Comparison of ENCODE assay signal across 8 mouse cellular contexts in the genomic region with DNA sequence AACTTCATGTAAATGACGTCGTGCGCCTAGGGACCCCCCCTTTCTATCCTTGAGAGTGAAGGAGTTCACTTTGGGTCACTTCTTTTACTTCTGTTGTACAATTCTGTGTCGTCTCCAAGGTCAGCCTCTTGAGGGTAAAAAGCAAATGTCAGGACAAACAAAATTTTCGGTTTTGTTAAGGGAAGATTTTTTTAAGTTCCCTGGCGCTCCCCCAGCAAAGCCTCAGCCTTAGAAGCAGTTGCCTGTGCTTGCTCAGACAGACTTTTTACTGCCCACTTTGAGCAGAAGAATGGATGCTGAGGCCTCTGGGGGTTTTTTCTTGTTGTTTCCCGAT. TPM values are rescaled to one million over a fixed set of nuclear protein-coding genes. Genes with fewer than 3 reads are reported as not detected.
DNase-seq lines count a peak whose midpoint lies in the region; ATAC-seq and TF ChIP-seq lines count a peak whose summit lies in the region.

No protein-coding gene starts in this region.

- no peak for TF ChIP-seq CTCF in gastrocnemius, adult 2 months (IDR thresholded peaks at IDR 0.05)
- no peak for TF ChIP-seq CTCF in MEL (IDR thresholded peaks at IDR 0.05 in 2 of 3, conservative IDR thresholded peaks at IDR 0.05 in 1 of 3; ENCODE audit: control insufficient read depth in 1 of 3, insufficient read depth in 1 of 3, low read depth in 2 of 3, low read length in 3 of 3, poor library complexity in 1 of 3, severe bottlenecking in 1 of 3)
- no peak for TF ChIP-seq CTCF in liver, postnatal 0 days (IDR thresholded peaks at IDR 0.05; ENCODE audit: low read depth)

- H3K4me3 ChIP-seq in gastrocnemius, adult 2 months, result peak overlapping the region; percentile 93
- peak overlapping the region; percentile 93 for H3K4me3 ChIP-seq in MEL (ENCODE audit: control insufficient read depth in 1 of 2, insufficient read depth in 1 of 2, low read depth in 2 of 2, low read length in 2 of 2)
- H3K4me3 ChIP-seq in liver, postnatal 0 days (ENCODE audit: low read depth, low read length), result peak overlapping the region; percentile 82

- H3K4me1 ChIP-seq in MEL (ENCODE audit: control insufficient read depth in 1 of 2, insufficient read depth in 2 of 2, low read length in 2 of 2), result peaks cover 3 to 18% of the 10 kb centered on the region in 2 experiments
- peaks cover 41% of the 10 kb centered on the region for H3K4me1 ChIP-seq in liver, postnatal 0 days (ENCODE audit: insufficient read depth)

- H3K9me3 ChIP-seq in MEL (replicated peaks; ENCODE audit: insufficient read depth, low read length), result no peaks in the 10 kb centered on the region
- no peaks in the 10 kb centered on the region for H3K9me3 ChIP-seq in liver, postnatal 0 days (ENCODE audit: low read length)

- no peak for ATAC-seq in liver, postnatal 0 days

- WGBS in liver, postnatal 0 days (ENCODE audit: insufficient replicate concordance), result 3% methylated on average over 7 of the region's 7 CpGs

- H3K9ac ChIP-seq in MEL (ENCODE audit: control insufficient read depth, low read depth, low read length, poor library complexity, severe bottlenecking), result peak overlapping the region; percentile 90
- peak overlapping the region; percentile 91 for H3K9ac ChIP-seq in liver, postnatal 0 days (replicated peaks)

- intact Hi-C loops in gastrocnemius, adult 2 months (cut with DNase I), result loop anchor here (2.0 kb wide), 2 partner anchors 47 to 73 kb away; no protein-coding TSS in a partner anchor
- intact Hi-C loops in heart, postnatal 10 days (cut with DNase I), result loop anchor here (2.0 to 5.0 kb wide), 2 partner anchors 55 to 74 kb away; no protein-coding TSS in a partner anchor
- intact Hi-C loops in left cerebral cortex, postnatal 4 days (cut with DNase I), result loop anchor here (5.0 kb wide), 2 partner anchors 59 to 74 kb away; no protein-coding TSS in a partner anchor

- H3K36me3 ChIP-seq in MEL (ENCODE audit: control insufficient read depth in 1 of 2, insufficient read depth in 2 of 2, low read length in 2 of 2), result peaks cover 0 to 11% of the 10 kb centered on the region in 2 experiments; a peak in 2 of 4 replicates
- no peaks in the 10 kb centered on the region for H3K36me3 ChIP-seq in liver, postnatal 0 days (replicated peaks; ENCODE audit: insufficient read depth, low read length)

- H3K27ac ChIP-seq in gastrocnemius, adult 2 months, result peak overlapping the region; percentile 97
- H3K27ac ChIP-seq in MEL (ENCODE audit: control insufficient read depth, low read depth, low read length), result peak overlapping the region; percentile 42; the same call in 1 of the 2 replicates
- peak overlapping the region; percentile 86 for H3K27ac ChIP-seq in liver, postnatal 0 days (ENCODE audit: low read depth)

- no peak for DNase-seq in gastrocnemius, adult 2 months
- no peak for DNase-seq in gastrocnemius, postnatal 10 days
- DNase-seq in MEL (ENCODE audit: low read depth, low spot score), result peak; percentile 71
- peak; percentile 56 to 68 for DNase-seq in heart, postnatal 10 days
- DNase-seq in liver, postnatal 0 days, result no peak
- DNase-seq in adrenal gland, adult 2 months, result no peak
- no peak for DNase-seq in left cerebral cortex, postnatal 4 days
- no peak for DNase-seq in spleen, postnatal 10 days (ENCODE audit: low spot score in 2 of 2)

- no peak for TF ChIP-seq RAD21 in MEL (IDR thresholded peaks at IDR 0.05; ENCODE audit: low read depth, low read length)

- TF ChIP-seq POLR2A in MEL (IDR thresholded peaks at IDR 0.05; ENCODE audit: control insufficient read depth in 1 of 2, insufficient read depth in 1 of 2, low read depth in 1 of 2, low read length in 2 of 2, poor library complexity in 1 of 2), result no peak

- peaks cover 0 to 2% of the 10 kb centered on the region in 2 experiments; a peak in 1 of 4 replicates for H3K27me3 ChIP-seq in MEL (ENCODE audit: control insufficient read depth in 1 of 2, insufficient read depth in 2 of 2, low read length in 2 of 2)
- peaks cover 9% of the 10 kb centered on the region; the same call in 1 of the 2 replicates for H3K27me3 ChIP-seq in liver, postnatal 0 days (ENCODE audit: insufficient read depth, low read length)

- peaks cover 34% of the 10 kb centered on the region for H3K79me2 ChIP-seq in MEL (ENCODE audit: control insufficient read depth, insufficient read depth, low read length, poor library complexity)

- no peak for TF ChIP-seq EP300 in MEL (IDR thresholded peaks at IDR 0.05; ENCODE audit: low read depth in 1 of 2, low read length in 2 of 2)
- TF ChIP-seq EP300 in liver, postnatal 0 days (IDR thresholded peaks at IDR 0.05; ENCODE audit: low read depth), result no peak

- peak overlapping the region; percentile 93 for H3K4me2 ChIP-seq in liver, postnatal 0 days (ENCODE audit: low read depth, low read length)

TF ChIP-seq in MEL, 35 proteins besides CTCF, POLR2A, EP300 and RAD21:
- no peak for TF ChIP-seq TCF12 (IDR thresholded peaks at IDR 0.05; ENCODE audit: low read depth, low read length)
- TF ChIP-seq ELF1 (IDR thresholded peaks at IDR 0.05; ENCODE audit: low read depth, low read length), result no peak
- TF ChIP-seq MXI1 (IDR thresholded peaks at IDR 0.05; ENCODE audit: low read depth, low read length), result 0 out of 2 replicates have a peak, but pooled peaks have one; percentile 36
- TF ChIP-seq SIN3A (IDR thresholded peaks at IDR 0.05; ENCODE audit: low read length), result peak; percentile 34; the same call in 1 of the 2 replicates
- TF ChIP-seq ZNF384 (IDR thresholded peaks at IDR 0.05; ENCODE audit: low read depth, low read length), result peak; percentile 57
- no peak for TF ChIP-seq MAFK (IDR thresholded peaks at IDR 0.05; ENCODE audit: borderline replicate concordance, low read depth, low read length)

RNA-seq across cellular contexts. Expression of a gene that starts 0.7 kb away (rescaled TPM):
- 100 to 1,000 TPM; 156 to 204 TPM for total RNA-seq in gastrocnemius, adult 2 months (2021)
- total RNA-seq in gastrocnemius, postnatal 10 days (2021), result 100 to 1,000 TPM; 203 to 207 TPM
- total RNA-seq in MEL (2012; rRNA removed), result 15.3 and 16.2 TPM in 2 replicates
- polyA plus RNA-seq in MEL (2012; ENCODE audit: insufficient read depth in 1 of 2, insufficient read length in 2 of 2, low read depth in 1 of 2, low replicate concordance in 2 of 2, missing spikeins in 1 of 2), result 10 to 100 TPM in 1 of 2 experiments, not detected in 1; 35.5 TPM
- total RNA-seq in heart, postnatal 10 days (2021), result 100 to 1,000 TPM; 334 to 336 TPM
- polyA plus RNA-seq in liver, postnatal 0 days (2015; fragmentation: Nextera tagmentation; extraction: Ambion mirVana), result 4.9 and 5.1 TPM in 2 replicates
- 10 to 100 TPM; 67.8 to 83.7 TPM for total RNA-seq in adrenal gland, adult 2 months (2021)
- 52.2 and 52.3 TPM in 2 replicates for polyA plus RNA-seq in adrenal gland, adult 2 months (2012; rRNA removed)
- total RNA-seq in left cerebral cortex, postnatal 4 days (2021), result 100 to 1,000 TPM; 208 to 215 TPM

RNA-seq across cellular contexts. Expression of a gene that starts 21.0 kb away (rescaled TPM):
- under 1 TPM; 0.11 to 0.36 TPM for total RNA-seq in gastrocnemius, adult 2 months (2021)
- under 1 TPM; 0.80 to 0.97 TPM for total RNA-seq in gastrocnemius, postnatal 10 days (2021)
- total RNA-seq in MEL (2012; rRNA removed), result 21.8 and 31.1 TPM in 2 replicates
- polyA plus RNA-seq in MEL (2012; ENCODE audit: insufficient read depth in 1 of 2, insufficient read length in 2 of 2, low read depth in 1 of 2, low replicate concordance in 2 of 2, missing spikeins in 1 of 2), result 10 to 100 TPM in 1 of 2 experiments, not detected in 1; 26.6 TPM
- total RNA-seq in heart, postnatal 10 days (2021), result 1 to 10 TPM in 1 of 2 experiments, under 1 TPM in 1; 0.74 to 1.4 TPM
- 23.2 and 25.4 TPM in 2 replicates for polyA plus RNA-seq in liver, postnatal 0 days (2015; fragmentation: Nextera tagmentation; extraction: Ambion mirVana)
- total RNA-seq in adrenal gland, adult 2 months (2021), result 1 to 10 TPM; 1.5 to 2.0 TPM
- 2.3 and 6.0 TPM in 2 replicates for polyA plus RNA-seq in adrenal gland, adult 2 months (2012; rRNA removed)
- 1 to 10 TPM; 7.9 to 8.0 TPM for total RNA-seq in left cerebral cortex, postnatal 4 days (2021)

Comparison
In these comparisons a context has a peak if more than half of its experiments do, and no peak if none do; other contexts are left out.
1. DNase-seq: peak in MEL (single experiment) and heart, postnatal 10 days (2 of 2); none in gastrocnemius, adult 2 months (single experiment), gastrocnemius, postnatal 10 days (single experiment), liver, postnatal 0 days (single experiment), adrenal gland, adult 2 months (single experiment), left cerebral cortex, postnatal 4 days (single experiment) and spleen, postnatal 10 days (0 of 2).
2. H3K27ac ChIP-seq: peak in every context shown above with its lines; median percentile 97 in gastrocnemius, adult 2 months; 86 in liver, postnatal 0 days; 42 in MEL.
3. Peak in every context shown above with its lines, with median percentiles within 50 percentile points of each other: H3K4me3 ChIP-seq.